Mouse (Mus musculus) kidney, adult 11 months (tissue): ENCODE data around the gene Sec16b.

Source experiments
- DNase-seq: peaks from one replicate; pipeline ENCODE4 v3.0.0; 2022

Gene Sec16b

DNA sequence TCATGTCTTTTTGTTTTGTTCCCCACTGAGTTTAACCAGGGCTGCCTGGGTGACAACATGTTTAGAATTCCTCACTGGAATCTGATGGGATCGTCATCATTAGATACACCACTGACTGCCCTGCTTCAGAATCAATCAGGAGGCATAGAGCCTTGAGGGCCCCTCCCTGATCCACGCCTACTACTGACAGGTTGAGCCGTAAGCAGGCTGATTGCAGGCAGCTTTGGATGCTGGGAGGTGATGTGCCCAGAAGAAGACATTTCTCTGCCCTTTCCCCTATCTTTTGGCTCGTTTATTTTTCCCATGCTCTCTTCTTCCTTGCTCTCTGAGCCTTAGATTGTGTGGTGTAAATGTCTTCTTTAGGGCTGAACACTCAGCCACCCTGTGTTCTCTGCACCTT, 7.8 kb downstream of the Sec16b start:
- DNase-seq: no peak

DNA sequence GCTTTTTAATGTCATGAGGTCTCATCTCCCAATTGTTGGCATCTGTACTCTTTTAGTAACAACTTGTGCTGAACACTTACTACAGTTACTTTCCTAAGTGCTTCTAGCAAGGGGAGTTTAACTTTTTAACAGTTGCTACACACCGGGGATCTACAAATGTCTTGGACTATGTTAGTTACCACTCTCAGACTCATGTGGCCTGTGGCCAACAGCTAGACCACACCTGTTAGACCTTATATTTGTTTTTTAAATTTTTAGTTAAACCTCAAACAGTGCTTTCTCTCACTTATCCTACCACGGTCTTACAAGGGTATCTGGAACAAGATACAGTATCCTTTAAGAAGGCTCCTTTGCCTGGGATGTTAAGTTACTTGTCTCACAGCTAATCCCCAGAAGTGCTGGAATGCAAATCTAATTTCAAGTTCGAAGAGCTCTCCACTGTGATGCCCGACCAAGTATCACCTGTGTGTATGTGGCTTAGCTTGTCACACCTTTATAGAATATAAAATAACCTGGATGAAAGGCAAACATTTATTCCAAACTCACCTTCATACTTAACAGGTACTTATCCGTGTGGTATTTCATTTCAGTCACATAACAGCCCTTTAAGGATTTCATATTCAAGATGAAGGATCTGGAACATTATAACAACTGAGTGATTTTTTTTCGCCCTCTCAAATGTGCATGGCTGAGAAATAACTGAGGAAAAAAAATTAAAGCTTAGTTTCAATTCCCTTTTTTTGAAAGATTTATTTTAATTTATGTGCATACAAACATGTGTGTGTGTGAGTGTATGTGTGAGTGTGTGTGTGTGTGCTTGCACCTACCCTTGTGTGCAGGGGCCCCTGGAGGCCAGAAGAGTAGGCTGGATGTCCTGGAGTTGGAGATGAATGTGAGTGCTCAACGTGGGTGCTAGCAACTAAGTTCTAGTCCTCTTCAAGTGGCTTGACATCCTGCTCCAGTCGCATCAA, 10.6 kb downstream of the Sec16b start:
- DNase-seq: no peak

DNA sequence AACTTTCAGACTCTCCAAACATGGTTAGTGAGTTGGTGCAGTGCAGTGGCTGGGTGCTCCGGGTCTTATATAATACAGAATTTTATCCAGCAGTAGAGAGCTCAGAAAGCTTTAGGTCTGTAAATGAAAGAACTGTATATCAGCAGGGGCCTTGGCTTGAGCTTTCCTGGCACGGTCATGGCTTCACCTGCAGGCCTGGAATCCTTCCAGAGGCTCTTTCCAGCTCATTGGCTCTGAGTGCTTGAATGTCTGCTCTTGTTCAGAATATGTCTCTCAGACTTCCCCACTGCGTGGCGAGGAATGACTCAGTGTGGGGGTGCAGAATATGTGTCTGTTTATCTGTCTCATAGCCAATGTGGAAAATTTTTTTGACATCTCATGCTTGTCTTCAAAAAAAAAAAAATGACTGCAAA, 11.6 kb downstream of the Sec16b start:
- peak; percentile 72 for DNase-seq

DNA sequence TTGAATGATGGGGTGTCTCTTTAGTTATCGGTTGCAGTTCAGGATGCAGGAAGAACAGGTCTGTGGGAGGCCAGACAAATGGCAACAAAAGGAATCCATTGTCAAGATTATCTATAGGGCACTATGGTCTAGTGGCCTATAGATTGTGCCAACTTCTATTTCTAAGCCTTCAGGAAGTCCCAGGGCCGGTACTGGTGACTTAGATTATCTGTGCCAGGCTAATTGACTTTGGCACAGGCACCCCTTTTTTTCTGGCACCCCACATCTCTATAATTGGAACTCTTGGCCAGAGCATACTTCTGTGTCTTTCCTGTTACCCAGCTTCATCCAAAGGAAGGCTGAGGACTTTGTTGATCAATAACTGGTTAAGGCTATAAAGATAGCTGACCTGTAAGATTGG, 12.9 kb downstream of the Sec16b start:
- DNase-seq: no peak

DNA sequence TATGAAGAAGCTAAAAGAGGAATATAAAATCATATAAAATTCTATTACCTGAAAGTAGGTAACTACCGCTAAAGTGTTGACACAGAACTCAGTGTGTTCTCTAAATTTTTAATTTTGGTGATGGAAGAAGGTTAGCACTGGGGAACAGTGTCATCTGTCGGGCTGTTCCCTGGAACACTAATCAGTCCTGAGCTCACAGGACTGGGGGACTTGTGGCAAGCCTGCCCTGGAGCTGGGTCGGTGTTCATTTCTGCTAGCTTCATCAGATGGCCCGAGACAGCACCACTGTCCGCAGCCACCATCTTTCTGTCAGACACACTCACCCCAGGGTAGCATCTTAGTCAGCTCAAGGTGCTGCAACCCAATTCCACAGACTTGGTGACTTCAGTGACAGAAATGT, 15.8 kb downstream of the Sec16b start:
- no peak for DNase-seq

DNA sequence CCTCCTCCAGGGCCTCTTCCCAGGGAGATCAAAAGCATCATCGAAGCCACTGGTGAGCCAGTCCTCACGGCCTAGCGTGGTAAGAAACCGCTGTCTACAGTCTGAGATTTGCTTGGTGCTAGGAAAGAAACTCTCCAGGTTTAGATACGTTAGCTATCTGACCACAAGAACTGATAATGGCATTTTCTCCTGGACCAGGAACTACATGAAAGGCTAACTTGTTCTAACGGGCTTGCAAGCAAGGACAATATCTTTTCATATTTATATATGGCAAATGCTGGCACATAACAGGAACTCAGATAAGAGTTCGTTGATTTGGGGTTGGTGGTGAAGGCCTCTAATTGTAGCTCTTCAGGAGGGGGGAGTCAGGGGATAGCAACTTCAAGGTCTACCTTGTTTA, 18.2 kb downstream of the Sec16b start:
- no peak for DNase-seq

DNA sequence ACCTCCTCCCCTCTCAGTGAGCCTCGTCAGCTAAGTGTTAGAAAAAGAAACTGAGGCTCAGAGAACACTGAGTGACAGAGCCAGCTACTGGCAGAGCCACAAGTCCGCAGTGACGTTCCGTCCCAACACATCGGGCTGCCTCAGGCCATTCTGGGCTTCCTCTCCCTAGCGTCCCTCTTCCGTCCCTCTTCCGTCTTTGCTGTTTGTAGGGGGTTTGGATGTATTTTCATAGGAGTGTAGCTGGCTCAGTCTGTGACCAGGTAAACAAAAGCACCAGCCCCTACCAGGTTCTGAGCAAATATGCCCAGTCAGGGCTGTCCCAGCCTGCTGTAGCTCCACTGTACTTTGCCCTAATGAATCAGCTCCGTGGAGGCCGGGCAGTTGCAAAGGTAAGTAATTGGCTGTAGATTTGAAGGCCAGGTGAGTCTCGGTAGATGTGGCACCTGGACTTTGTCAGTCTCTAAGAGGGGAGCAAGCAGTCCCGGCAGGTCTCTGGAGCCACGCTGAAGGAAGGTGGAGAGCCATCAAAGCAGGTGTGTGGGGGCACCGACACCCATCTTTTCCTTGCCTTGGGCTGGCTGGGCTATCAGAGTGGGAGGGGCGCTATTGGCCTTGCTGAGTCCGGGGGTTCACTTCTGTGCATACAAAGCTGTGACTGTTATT, 19.3 kb downstream of the Sec16b start:
- peak; percentile 57 for DNase-seq

DNA sequence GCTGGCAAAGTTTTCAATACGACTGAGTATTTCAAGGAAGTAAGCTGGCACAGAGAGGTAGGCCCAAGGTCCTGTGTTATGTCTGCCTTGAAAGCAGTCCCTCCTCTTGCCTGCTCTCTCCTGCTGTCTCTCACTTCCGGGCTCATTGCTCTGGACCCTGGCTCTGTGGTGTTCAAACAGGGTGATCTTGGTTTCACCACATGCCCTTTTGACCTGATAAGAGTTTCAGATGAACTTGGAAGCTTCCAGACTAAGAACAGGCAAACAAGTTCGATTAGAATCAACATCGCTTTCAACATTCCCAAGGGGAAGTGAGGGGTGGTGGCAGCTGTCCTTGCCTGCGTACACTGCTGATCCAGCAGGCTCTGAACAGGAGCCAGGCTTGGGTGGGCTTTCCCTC, 20.1 kb downstream of the Sec16b start:
- DNase-seq: no peak

DNA sequence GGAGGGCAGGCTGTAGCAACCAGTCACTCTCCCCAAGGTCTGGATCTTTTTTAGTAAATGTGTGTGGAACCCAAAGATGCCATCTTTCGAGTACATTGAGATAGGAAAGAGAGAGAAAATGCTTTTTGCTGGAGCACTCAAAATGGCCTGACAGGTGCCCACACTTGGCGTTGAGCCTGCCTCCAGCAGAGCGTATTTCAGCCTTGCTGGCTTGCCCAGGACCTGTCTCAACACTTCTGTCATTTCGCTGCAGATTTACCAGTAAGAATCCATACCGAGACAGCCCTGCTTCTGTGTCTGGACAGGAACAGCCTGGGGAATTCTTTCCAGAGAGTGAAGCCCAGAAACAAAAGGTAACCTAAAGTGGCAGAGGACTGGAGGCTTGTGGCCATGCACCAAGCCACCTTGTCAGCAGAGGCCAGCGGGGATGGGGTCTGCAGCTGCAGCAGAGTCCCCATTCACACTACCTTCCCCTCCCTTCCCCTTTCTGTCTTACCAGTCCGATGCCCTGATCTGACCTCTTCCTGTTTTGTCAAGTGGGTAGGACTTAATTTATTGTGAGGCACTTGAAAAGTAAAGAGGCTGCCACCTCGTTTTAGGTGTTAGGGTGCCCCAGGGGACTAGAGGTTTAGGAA, 26.4 kb downstream of the Sec16b start:
- no peak for DNase-seq

DNA sequence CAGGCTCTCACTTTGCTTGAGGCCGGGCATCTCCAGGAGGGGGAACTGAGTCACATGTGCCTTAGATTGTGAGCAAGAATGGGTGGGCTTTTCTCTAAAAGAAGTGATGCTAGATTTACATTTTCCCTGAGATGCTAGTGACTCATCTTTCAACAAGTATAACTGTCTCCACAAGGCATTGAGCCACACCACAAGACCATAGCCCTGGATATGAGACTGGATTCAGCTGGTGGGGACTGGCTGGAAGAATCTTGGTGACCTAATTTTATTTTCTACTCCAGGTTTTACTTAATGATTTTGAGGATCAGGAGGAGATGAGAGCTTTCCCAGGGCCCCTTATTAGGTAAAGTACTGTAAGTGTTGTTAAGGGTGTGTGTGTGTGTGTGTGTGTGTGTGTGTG, 29.0 kb downstream of the Sec16b start:
- DNase-seq: no peak

DNA sequence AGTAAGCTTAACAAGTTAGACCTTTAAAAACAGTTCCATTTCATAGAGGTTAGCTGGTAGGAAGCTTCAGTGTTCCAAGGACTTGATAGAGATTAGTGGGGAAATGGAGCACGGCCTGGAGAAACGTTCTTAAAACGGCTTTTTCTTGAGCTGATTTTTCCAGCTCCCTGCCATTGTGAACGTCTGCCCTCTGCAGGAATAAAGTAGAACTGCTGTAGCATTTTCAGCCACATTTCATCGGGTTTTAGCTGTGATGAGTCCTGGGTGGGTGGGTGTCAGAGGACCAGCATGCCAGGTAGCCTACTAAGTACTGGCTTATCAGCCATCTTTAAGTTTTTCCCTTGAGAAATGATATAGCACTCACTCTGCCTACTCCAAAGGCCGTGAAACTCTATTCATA, 29.9 kb downstream of the Sec16b start:
- no peak for DNase-seq

DNA sequence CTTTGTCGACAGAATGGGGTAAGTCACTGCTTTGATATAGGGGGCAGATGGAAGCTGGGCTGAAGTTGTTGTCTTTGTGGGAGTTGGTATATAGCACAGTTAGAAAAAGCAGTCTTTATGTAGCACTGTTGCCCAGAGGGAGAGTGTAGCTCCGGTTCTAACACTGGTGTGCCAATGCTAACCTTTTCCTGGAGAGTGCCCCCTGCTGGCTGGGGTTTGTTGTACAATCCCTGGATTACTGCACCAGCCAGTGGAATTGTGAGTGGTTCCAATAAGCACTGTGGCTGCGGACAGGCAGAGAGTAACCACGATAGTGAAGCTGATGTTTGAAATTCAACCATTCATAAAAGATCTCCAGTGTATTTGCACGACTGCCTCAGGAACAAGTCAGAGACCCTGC, 31.1 kb downstream of the Sec16b start:
- DNase-seq: no peak

DNA sequence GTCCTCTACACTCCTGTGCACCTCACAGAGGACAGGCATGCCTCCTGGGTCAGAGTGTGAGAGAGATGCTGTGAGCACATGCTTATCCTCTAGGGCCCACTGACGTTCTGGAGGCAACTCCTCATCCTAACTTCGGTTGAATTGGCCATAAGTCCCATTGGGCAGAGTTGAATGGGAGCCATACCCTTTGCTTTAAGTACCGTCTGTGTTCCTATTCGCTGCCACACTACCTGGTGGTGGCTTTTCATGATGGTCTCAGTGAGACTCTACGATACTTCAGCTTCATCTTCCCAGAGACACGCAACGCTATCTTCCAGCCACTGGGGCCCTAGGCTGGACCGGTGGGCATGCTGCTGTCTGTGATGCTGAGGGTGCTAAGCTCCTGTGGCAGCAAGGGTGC, 38.5 kb downstream of the Sec16b start:
- DNase-seq: no peak

DNA sequence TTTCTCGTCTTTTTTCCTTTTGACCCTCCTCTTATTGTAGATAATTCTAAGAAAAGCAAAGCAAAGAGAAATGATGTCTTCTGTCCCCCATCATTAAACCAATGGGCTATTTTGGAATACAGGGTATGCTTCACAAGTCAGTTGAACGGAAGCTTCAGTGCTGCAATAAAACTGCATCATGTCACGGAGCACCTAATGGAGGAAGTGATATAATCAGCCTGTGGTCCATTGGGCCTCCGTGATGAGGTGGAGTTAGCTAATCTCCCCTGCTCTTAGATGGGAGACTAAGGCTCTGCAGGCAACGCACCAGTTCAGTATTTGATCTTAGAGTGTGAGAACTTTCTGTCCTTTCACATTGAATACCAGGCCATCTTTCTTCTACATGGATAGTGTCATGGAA, 41.1 kb downstream of the Sec16b start:
- DNase-seq: no peak

DNA sequence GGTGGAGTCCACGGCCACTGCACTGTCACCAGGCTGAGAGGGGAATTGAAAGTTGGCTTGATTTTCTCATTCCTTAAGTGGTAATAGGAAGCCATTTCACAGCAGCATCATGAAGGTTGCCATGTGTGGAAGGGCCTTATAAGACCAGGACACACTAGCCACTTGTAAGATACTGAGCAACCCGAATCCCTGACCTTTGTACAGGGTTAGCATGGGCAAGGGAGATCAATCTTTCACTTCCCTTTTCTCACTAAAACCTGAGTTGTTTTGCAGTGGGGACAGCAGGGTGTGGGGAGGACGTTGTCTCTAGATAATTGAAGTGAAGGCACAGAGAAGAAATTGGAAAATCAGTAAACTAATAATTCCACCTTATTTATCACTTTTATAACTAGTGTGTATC, 43.2 kb downstream of the Sec16b start:
- no peak for DNase-seq

DNA sequence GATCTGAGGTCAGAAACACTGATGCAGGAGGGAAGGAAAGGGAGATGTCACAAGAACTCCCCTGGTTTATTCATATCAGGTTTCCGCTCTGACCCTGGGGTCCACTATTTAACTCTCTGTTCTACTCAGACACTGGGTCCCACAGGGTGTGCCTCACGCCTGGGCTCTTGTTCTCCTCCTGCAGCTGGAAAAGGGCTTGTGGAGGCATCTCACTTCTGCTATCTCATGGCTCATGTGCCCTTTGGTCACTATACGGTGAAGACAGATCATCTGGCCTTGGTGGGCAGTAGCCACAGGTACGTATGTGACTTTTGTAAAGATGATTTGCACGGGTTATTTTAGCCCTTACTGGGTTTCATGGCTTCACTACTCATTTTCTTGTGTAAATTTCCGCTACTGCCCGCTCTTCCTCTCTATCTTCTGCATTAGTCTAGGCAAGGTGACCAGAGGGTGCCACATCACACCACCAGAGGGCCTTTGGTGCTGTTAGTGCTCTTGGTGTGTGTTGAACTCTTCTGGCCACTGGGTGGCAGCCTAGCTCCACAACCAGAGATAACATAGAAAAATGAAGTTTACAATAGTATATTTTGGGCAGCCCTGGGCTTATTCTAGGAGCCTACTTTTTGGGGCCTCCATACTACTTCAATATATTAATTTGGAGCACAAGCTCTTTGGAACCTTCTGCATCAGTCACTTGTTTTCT, 46.4 kb downstream of the Sec16b start:
- peak; percentile 22 for DNase-seq

DNA sequence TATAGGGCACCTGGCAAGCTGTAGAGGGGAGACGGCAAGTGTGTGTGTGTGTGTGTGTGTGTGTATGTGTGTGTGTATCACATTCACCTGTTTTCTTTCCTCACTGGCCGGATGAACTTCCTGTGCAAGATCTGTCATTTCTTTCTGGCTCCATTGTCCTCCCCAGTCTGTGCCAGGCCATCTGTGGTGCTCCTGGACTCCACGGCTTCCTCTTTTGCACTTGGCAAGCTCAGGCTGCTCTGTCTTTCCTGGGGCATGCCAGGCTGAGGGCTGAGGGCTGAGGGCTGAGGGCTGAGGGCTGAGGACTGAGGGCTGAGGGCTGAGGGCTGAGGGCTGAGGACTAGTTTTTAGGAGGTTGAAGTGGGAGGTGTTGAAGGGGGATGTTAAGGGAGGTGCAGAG, 47.6 kb downstream of the Sec16b start:
- no peak for DNase-seq

DNA sequence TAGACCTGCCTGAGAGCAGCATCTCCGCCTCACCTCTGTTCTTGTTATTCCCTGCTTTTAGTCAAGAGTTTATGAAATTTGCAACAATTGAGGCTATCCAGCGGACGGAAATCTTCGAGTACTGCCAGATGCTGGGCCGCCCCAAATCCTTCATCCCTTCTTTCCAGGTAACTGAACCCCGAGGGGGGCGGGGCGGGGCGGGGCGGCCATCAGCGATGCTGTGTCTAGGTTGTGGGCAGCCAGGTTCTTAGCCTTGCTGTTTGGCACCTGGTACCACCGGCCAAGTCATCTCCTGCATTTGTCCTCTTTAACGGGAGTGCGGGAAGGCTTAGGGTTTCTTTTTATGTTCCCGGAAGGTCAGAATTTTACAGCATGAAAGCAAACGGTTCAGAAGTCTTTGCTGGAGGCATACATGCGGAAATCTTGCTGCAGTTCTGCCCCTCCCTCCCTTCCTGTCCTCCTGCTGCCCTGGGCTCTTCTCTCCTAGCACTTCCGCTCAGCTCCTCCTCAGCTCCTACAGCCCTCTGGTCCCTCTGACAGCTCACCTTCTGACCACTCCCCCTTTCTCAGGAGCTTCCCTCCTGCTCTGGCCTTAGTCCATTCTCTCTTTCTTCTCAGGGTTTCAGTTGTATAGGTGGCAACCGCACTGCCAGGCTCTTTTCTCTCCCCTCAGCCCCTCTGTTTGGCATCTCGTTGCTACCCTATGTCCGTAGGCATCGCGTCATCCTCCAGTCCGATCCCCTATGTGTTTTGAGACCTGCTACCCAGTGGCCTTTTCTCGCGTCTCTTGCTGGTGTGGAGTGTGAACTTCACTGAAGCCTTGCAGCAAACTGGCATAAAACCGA, 48.4 kb downstream of the Sec16b start:
- DNase-seq: no peak

DNA sequence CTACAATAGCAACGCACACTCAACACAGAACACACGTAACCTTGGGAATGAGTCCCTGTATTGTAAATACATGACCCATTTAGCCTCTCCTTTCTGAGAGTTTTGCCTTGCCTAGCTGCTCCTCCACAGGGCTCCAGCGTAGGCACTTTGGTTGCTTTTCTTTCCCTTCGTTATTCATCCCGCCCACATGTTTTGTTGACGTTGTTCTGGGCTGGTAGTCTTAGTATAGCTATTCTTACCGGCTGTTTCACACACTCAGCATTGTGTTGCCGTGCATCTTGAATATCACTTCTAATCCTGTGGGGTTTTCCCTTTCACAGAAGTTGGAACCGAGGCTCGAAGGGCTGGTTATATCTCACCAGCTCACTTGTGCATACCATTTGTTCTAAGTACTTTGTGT, 49.2 kb downstream of the Sec16b start:
- no peak for DNase-seq

DNA sequence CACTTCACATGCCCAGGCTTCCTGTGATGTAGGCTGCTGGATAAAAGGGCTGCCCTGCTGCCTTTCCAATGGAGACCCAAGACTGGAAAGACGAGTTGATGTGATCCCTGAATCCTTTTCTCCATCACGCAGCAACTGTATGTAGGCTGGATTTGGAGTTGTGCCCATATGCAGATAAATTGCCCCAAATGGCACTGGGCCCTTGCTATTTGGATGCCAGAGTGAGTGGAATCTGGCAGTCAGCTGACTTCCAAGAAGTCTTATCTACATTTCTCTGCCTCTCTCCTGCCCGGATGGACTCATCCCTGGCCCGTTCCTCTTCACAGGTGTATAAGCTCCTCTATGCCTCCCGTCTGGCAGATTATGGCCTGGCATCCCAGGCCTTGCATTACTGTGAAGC, 49.9 kb downstream of the Sec16b start:
- DNase-seq: no peak

DNA sequence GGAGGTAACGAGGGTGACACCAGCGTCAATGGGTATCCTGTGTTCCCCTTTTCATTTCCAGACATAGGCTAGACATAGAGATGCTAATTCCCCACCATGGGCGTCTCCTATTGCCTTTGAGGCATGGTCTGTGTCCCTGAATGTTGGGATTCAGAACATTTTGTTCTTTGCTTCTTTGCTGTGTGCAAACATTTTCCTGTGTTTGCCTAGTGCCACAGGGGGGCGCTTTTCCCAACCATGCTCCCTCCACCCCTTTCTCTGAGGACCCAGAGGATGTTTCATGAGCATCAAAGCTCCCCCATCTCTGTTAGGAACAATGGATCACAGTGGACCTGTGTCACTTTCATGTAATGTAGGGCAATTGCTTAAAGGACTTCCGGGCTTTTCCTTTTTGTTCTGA, 51.6 kb downstream of the Sec16b start:
- DNase-seq: no peak

DNA sequence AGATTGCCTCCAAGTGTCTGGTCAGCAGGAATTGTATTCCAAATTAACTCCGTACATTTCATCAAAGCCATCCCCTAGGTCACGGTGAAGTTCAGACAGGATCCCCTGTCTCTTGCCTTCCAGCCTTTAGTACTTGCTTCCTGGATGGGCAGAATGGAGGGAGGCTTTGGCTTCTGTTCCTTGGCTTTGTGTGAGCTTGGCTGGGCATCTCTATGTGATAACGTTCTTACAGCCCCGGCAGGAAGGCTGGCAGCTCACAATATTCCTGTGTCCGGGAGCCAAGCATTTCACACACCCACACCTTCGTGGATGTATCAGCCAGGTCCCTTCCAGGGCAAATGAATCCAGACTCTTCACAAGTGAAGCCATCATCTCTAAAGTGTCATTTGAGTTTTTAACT, 53.5 kb downstream of the Sec16b start:
- DNase-seq: no peak
